Mouse (Mus musculus): ENCODE measurements around the gene Gys1.

The Gys1 gene

DNA sequence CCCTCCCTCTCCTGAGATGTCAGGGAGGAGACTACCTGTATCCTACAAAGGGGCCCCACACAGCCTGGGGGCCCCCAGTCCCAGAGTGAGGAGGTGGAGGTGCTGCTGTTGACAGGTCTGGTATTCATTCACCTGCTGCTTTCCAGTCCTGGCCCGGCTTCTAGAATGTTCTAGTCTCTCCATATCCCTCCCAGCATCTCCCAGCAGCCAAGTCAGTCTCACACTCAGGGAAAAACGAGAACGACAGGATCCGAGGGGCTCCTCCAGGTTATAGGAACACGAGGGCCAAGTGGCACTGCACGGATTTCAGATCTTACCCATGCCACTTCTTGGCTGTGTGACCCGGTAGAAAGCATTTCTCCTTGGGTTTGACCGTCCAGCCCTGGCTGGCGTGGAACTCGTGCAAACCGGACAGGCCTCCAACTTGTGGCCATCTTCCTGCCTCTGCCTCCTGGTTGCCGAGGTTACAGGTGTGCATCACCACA lies 19.9 kb upstream of the Gys1 start:
- DNase-seq (ENCODE audit: low spot score in 2 of 2): no peak

DNA sequence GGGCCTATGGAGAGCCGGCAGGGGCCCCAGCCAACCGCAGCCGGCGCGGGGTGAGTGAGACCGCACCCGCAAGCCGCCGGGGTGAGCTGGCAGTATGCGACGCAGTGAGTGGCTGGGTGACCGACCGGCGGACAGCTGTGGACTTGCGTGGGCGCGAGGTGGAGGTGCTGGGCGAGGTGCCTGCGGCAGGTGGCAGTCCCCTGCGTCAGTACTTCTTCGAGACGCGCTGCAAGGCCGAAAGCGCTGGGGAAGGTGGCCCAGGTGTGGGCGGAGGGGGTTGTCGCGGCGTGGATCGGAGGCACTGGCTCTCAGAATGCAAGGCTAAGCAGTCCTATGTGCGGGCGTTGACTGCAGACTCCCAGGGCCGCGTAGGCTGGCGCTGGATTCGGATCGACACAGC lies 19.0 kb upstream of the Gys1 start:
- no peak for DNase-seq (ENCODE audit: low spot score in 2 of 2)

DNA sequence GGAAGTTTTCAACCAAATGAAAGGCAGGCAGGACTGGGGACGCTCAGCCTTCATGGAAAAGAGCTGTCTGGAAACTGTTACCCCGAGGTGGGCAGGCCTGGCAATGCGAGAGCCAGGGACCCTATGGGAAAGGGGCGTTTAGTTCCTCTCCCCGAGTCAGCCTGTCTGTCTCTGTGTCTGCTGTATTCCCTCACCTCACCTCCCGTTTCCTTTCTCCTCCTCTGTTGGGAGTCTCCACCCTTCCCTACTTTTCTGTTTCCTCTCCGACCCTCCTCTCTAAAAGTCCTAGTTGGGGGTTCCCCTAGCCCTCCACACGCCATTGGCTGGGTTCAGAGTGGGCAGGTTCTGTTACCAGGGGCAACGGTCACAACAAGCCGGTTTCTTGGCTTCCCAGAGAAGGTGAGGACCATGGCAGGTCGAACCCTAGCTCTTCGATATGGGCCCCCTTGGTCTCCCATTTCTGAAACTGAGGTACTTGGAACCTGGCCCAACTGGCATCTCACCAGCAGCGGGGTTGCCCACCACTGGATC lies 16.6 kb upstream of the Gys1 start:
- no peak for DNase-seq (ENCODE audit: low spot score in 2 of 2)

DNA sequence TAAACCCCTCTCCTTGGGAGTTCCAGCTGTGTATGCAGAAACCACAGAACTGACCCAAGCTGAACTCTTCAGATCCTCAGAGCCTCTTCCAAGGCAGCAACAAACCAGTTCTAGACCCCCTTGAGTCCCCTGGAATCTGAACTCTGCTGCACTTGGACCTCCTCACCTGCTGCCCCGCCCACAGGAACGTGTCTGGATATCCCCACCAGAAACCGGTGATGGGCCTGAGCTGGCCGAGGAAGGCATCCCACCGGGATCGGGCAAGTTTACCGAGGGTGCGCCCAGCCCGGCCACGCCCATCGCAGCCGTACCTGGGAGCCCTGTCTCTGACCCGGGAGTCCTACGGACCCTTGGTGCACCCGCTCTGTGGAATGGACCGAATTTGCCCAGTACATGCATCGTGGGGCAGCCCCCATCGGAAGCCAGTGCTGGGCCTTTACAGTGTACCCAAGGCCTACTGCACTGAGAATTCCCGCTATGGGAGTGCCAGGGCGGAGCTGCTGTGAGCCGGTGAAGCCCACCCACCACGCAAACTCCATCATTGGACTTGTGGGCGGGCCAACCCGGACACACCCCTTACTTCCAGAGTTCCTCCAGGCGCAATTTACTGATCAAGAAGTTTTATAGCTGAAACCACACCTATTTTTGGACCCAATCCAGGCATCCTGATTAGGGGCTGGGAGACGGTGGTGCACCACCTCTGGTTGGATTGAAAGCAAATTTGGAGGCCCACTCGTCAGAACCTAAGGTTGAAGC lies 14.6 kb upstream of the Gys1 start:
- DNase-seq (ENCODE audit: low spot score in 2 of 2): no peak

DNA sequence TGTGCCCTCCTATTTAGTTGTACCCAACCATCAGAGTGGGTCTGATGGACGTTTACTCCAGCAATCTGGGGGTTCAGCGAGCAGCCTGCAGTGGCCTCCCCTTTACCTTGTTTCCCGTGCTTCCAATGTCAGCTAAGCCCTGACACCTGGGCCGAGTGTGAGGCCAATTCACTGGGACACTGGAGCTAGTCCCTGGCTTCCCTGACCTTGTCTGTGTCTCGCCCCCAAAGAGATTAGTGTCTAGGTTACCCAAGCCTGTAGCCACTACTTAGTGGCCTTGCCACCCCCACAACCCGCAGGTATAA lies 14.1 kb upstream of the Gys1 start, which contains the start of gene Lhb:
Lhb (plus strand) TSS at position 206 of the 305 bp plus-strand sequence.
- DNase-seq (ENCODE audit: low spot score in 2 of 2): no peak

DNA sequence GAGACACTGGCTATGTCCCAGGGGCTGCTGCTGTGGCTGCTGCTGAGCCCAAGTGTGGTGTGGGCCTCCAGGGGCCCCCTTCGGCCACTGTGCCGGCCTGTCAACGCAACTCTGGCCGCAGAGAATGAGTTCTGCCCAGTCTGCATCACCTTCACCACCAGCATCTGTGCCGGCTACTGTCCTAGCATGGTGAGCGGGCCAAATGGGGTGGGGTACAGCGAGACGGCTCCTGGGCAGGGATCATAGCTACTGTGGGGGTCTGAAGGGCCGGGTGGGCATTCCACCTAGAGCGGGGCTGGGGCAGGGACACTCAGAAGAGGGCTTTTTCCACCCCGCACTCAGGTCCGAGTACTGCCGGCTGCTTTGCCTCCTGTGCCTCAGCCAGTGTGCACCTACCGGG lies 13.4 kb upstream of the Gys1 start:
- DNase-seq (ENCODE audit: low spot score in 2 of 2): no peak

DNA sequence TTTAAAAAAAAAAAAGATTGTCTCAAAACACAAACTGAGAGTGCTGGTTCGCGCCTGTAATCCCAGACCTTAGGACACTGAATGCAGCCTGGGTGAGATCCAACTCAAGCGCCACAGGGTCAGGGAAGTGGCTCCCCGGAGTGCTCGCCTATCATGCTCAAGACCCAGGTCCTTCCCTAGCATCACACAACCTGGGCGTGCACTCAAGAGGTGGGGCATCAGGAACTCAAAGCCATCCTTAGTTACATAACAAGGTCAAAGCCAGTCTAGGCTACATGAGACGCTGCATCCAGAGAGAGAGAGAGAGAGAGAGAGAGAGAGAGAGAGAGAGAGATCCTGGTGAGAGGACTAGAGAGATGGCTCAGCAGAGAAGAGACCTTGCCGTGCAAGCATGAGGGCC lies 8.1 kb upstream of the Gys1 start:
- DNase-seq (ENCODE audit: low spot score in 2 of 2): no peak

DNA sequence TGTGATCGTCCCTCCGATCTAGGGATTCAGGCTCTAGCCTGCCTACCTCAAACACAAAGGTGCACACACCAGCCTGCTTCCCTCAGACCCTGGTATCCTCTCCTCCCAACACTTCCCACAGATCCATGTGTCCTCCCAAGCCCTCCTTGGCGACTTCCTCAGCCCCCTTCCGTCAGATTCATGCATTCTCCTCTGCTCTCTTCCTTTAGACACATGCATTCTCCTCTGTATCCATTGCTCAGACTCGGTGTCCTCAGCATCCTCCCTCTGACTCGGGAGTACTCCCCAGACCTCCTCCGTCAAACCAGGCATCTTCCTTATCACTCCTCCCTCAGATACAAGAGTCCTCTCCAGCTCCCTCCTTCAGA lies 825 bp upstream of the Gys1 start:
- no peak for DNase-seq (ENCODE audit: low spot score in 2 of 2)

DNA sequence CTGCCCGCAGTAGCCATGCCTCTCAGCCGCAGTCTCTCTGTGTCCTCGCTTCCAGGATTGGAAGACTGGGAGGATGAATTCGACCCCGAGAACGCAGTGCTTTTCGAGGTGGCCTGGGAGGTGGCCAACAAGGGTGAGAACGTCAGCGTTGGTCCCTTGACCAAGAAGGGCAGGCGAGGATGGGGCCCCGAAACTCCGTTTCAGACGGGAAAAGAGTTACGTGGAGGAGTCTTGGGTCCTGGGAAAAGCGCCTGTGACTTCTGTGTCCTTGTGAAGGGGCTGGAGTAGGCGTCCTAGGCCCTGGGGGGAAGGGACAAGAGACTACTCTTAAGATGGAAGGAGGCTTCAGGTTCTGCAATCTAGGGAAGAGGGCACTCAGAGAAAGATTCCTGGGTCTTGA lies 394 bp downstream of the Gys1 start:
- no peak for DNase-seq (ENCODE audit: low spot score in 2 of 2)

DNA sequence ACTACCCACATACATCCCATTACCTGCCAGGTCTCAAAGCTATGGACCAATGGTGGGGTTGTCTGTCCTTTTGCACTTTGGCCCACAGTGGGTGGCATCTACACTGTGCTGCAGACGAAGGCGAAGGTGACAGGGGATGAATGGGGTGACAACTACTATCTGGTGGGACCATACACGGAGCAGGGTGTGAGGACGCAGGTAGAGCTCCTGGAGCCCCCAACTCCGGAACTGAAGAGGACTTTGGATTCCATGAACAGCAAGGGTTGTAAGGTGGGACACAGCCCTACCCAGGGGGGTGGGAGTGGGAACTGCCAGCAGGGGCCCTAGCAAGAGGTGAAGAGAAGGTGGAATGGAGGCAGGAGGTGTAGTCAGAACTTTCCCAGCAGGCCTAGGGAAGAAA lies 1.8 kb downstream of the Gys1 start:
- no peak for DNase-seq (ENCODE audit: low spot score in 2 of 2)

DNA sequence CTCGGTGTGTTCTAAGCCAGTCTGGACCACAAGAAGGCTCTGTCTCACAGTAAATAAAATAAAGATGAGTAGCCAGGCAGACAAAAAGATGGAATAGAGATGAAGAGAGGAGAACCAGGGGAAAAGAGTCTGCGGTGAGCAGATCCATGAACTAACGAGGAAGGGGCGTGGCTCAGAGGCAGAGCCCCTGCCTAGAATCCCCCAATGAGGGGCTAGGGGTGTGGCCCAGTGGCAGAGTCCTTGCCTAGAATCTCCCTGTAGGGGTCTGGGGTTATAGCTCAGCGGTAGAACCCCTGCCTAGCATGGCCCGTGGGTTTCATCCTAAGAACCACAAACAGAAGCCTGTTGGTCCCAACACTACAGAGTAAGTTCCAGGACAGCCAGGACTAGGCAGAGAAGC lies 2.4 kb downstream of the Gys1 start:
- DNase-seq (ENCODE audit: low spot score in 2 of 2): no peak

DNA sequence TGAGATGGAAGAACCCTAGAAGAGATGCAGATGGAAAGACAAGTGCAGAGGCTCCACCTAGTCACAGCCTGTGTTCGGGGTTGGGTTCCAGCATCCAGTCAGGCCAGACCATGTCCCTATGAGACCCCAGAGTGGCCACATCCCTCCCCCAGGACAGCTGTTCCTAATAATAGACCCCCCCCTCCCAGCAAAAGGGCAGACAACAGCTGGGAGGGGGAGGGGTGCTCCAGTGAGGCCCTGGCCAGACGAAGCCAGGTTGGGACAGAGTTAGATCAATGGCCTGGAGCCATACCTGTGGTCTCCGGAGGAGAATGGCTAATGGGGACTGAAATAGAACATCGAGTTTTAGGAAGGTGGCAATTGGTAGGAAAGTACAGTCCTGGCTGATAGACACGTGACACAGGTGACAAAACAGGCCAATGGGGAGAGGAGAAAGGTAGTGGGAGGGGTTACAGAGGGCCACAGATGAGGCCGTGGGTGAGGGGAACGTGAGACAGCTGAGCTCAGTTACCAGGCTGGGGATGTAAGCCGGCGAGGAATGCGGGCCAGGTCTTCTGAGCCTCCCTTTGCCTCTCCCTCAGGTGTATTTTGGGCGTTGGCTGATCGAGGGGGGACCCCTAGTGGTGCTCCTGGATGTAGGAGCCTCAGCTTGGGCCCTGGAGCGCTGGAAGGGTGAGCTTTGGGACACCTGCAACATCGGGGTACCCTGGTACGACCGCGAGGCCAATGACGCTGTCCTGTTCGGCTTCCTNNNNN lies 3.1 kb downstream of the Gys1 start, which contains the start of gene Ruvbl2:
Ruvbl2 (minus strand) TSS at position 576 of the 756 bp plus-strand sequence.
- no peak for DNase-seq (ENCODE audit: low spot score in 2 of 2)

DNA sequence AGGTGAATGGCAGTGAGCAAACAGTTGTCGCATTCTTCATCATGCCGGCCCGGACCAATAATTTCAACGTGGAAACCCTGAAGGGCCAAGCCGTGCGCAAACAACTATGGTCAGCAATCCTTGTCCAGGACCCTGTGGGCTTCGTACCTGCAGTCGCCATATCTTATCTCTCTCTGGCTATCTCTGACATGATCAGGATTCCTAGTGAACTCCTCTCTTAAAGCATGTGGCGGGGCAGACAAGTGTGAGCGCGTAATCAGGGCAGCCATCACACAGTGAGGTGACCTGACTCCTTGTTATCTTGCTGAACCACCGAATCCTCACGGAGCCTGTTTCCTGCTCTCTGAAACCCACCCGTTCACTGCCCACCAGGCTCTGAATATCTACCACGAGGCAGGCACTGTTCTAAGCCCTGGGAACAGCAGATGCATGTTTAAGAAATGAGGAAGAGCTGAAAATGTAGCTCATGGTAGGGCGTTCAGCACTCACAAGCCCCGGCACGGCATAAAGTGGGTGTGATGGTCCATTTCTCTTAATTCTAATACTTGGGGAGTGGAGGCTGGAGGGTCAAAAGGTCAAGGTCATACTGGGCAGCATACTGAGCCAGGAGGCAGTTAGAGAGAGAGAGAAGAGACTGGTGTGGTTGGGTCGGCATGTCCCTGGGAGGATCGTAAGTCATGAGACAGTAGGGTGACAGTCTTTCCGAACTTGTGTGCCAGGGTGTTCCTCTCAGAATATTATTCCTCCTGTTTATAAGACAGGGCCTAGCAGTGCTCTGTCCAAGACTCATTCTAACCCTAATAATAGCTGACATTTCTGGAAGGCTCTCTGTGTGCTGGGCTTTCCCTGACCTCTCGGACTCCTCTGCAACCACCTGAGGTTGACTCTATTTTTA lies 9.1 kb downstream of the Gys1 start:
- DNase-seq (ENCODE audit: low spot score in 2 of 2): no peak

DNA sequence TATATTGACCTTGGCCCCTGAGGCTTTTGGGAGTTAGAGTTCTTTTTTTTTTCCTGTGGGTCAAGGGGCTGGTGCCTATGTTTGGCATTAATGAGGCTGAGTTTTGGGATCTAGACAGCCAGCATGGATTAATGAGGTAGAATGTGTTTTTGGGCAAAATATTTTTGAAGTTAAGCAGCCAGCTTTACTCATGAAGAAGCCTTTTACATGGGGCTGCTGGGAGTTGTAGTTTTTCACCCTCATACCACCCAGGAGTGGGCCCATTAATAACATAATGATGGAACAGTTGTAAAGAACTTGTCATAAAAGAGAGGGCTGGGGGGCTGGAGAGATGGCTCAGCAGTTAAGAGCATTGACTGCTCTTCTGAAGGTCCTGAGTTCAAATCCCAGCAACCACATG lies 11.9 kb downstream of the Gys1 start:
- no peak for DNase-seq (ENCODE audit: low spot score in 2 of 2)

DNA sequence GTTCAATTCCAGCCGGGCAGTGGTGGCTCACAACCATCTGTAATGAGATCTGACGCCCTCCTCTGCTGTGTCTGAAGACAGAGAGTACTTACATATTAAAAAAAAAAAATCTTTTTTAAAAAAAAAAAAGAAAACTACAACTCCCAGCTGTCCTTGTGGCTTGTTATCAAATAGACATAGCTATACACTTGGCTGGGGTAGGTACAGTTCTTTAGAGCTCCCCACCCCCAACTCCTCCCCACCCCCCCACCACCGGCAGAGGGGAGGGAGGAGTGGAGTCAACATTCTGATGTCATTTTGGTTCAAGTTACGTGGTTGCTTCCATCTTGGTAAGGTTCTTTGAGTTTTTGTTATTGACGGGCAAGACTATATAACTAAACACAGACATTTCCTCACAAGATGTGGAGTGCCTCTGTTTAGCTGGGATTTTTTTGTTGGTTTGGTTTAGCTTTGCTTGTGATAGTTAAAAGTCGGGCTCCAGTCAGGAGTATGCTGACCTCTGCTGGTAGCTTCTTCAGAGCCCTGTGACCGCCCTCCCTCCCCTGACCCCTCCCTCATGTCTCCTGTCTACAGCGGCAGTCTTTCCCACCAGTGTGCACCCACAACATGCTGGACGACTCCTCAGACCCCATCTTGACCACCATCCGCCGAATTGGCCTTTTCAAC lies 12.8 kb downstream of the Gys1 start:
- no peak for DNase-seq (ENCODE audit: low spot score in 2 of 2)

DNA sequence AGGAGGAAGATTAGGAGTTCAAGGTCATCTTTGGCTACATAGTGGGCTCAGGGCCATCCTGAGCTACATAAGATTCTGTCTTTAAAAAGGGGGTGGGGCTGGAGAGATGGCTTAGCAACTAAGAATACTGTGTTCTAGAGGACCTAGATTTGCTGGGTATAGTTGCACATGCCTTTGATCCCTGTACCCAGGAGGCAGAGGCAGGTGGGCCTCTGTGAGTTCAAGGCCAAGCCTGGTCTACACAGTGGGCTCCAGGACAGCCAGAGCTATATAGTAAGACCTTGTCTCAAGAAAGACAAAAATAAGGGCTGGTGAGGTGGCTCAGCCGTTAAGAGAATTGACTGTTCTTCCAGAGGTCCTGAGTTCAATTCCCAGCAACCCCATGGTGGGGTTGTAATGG lies 15.3 kb downstream of the Gys1 start:
- DNase-seq (ENCODE audit: low spot score in 2 of 2): no peak

DNA sequence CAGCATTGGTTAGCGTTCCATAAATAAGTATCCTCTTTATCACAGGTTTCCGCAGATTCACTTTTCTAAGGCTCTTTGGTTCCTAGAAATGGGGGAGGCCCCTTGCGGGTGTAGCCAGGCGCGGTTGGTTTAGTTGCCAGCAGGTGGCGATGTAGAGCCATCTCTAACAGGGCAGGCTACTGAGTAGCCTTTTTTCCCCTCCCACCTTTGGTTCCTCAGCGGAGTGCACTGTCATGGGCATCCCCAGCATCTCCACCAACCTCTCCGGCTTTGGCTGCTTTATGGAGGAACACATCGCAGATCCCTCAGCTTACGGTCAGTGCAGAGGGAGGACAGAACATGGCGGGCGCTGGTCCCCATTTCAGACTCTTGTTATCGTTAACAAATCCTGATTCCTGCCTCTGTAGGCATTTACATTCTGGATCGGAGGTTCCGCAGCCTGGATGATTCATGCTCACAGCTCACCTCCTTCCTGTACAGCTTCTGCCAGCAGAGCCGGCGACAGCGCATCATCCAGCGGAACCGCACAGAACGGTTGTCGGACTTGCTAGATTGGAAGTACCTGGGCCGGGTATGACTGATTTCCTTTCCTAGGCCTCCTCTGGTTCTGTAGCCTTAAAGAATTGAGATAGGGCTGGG lies 16.8 kb downstream of the Gys1 start:
- DNase-seq (ENCODE audit: low spot score in 2 of 2): peak; percentile 79 to 83

DNA sequence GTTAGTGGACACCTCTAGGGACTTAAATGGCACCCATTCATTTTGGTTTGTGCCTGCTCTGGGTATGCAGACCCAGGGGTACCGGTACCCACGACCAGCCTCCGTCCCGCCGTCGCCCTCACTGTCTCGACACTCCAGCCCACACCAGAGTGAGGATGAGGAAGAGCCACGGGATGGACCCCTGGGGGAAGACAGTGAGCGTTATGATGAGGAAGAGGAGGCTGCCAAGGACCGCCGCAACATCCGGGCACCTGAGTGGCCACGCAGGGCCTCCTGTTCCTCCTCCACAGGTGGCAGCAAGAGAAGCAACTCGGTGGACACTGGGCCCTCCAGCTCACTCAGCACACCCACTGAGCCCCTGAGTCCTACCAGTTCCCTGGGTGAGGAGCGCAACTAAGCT lies 20.3 kb downstream of the Gys1 start:
- no peak for DNase-seq (ENCODE audit: low spot score in 2 of 2)

DNA sequence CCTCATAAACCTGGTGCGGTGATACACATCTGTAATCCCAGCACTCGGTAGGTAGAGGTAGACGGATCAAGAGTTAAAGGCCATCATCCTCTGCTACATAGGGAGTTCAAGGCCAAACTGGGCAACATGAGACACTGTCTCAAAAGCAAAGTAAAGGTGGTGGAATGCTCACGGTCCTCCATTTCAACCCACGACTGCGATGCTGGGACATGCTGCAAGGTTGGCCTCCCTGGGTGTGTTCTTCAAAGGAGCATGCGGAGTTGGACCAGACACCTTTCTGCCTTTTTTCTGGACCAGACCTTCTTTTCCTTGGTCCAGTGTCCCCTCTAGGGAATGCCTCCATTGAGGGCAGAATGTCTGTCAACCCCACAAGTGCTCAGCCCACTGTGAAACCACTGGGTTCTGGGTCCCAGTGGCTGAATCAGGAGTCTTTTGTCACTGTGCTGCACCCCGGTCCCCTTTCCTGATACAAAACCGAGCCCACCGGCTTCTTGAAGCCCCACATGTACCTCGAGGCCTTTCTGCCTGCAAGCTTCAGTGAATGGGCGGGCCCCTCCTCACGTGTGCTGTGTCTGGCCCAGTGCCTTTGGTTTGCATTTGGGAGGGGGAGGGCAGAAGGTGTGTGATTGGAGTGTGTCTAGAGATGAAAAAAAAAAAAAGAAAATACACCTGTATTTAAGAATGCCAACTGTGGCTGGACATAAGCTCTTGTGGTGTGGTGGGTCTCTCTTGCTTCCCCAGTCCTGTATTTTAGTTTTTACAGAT lies 21.5 kb downstream of the Gys1 start:
- DNase-seq (ENCODE audit: low spot score in 2 of 2): no peak

DNA sequence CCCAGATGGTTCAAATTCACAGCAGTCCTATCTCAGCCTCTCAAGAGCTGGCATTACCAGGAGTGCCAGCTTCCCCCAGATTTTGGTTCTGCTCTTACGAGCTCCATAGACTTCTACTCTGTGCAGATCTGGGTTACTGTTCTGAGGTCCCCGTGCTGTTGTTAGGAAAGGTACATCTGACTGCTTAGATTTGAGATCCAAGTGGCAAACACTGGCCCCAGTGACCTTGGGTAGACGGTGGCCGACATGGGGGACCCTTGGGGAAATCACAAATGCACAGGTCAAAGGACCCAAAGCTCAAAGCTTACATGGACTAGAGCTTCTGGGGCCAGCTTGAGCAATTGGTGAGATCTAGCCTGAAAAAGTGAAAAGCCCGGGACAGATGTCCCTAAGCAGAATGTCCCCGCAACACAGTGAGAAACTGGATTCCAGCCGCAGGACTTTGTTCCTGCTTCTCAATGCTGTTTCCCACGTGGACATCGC lies 22.1 kb downstream of the Gys1 start:
- no peak for DNase-seq (ENCODE audit: low spot score in 2 of 2)

Data from frontal cortex, postnatal 25 days (tissue).